Mouse (Mus musculus) lung, postnatal 0 days (tissue): Measurements from ENCODE around the gene Adgrg5. TPM values are rescaled to one million over a fixed set of nuclear protein-coding genes. Genes with fewer than 3 reads are reported as not detected.
A peak's percentile ranks its signal among the peaks of the same experiment; 100 is the strongest.

Source experiments
- ATAC-seq: fragments of 200-750 bp; cut with Nextera tagmentation; 2 replicates; pipeline ENCODE4 v1.8.0; 2017; ENCODE audit warnings: moderate library complexity
- DNase-seq: peaks from one replicate; pipeline ENCODE4 v3.0.0-alpha.2; 2016; ENCODE audit warnings: low spot score
- H3K27ac ChIP-seq: fragments of 300-500 bp; sonication (generic); 2 replicates; pipeline ENCODE4 v1.5.1; 2014; ENCODE audit warnings: antibody characterized with exemption, mild to moderate bottlenecking, low read length, mixed read lengths
- H3K27me3 ChIP-seq: fragments of 300-500 bp; sonication (generic); replicated peaks from 2 replicates; pipeline ENCODE4 v1.6.1; 2014; ENCODE audit warnings: low read length, mixed read lengths; ENCODE audit not compliant: insufficient read depth
- H3K36me3 ChIP-seq: fragments of 300-500 bp; sonication (generic); 2 replicates; pipeline ENCODE4 v1.6.1; 2014; ENCODE audit warnings: low read length, mixed read lengths; ENCODE audit not compliant: insufficient read depth
- H3K4me1 ChIP-seq: fragments of 300-500 bp; sonication (generic); 2 replicates; pipeline ENCODE4 v1.6.1; 2014; ENCODE audit warnings: antibody characterized with exemption, low read depth, low read length, mixed read lengths; ENCODE audit not compliant: insufficient read depth
- H3K4me2 ChIP-seq: fragments of 300-500 bp; sonication (generic); replicated peaks from 2 replicates; pipeline ENCODE4 v1.6.1; 2014; ENCODE audit warnings: low read depth, mild to moderate bottlenecking, low read length, moderate library complexity, mixed read lengths
- H3K4me3 ChIP-seq: fragments of 300-500 bp; sonication (generic); 2 replicates; pipeline ENCODE4 v1.5.1; 2014; ENCODE audit warnings: low read depth, low read length
- H3K9ac ChIP-seq: fragments of 300-500 bp; sonication (generic); replicated peaks from 2 replicates; pipeline ENCODE4 v1.6.1; 2014; ENCODE audit warnings: low read depth, mild to moderate bottlenecking
- H3K9me3 ChIP-seq: fragments of 300-500 bp; sonication (generic); 2 replicates; pipeline ENCODE4 v1.6.1; 2016; ENCODE audit warnings: low read length, mixed read lengths
- CTCF ChIP-seq: IDR thresholded peaks from 2 replicates; pipeline ENCODE4 v1.5.1; 2016; ENCODE audit warnings: antibody characterized with exemption, mild to moderate bottlenecking
- EP300 ChIP-seq: IDR thresholded peaks from 2 replicates; pipeline ENCODE4 v1.6.1; 2016; ENCODE audit warnings: antibody characterized with exemption, mild to moderate bottlenecking, control low read depth
- WGBS: fragments of 180-500 bp; shearing (Covaris S2); extraction: QIAGEN DNeasy Blood & Tissue Kit; methylation state at CpG from one replicate; pipeline ENCODE4 v1.1.7; 2014; 5-methylcytosine and 5-hydroxymethylcytosine counted together
- polyA plus RNA-seq: library from polyadenylated mRNA; unstranded; fragments of >200 nt; fragmentation: Nextera tagmentation; extraction: Ambion mirVana; gene quantifications from 2 replicates; pipeline ENCODE4 v1.2.1, GENCODE M21; 2015

Gene Adgrg5
- 0.19 and 0.31 TPM in 2 replicates for polyA plus RNA-seq

DNA sequence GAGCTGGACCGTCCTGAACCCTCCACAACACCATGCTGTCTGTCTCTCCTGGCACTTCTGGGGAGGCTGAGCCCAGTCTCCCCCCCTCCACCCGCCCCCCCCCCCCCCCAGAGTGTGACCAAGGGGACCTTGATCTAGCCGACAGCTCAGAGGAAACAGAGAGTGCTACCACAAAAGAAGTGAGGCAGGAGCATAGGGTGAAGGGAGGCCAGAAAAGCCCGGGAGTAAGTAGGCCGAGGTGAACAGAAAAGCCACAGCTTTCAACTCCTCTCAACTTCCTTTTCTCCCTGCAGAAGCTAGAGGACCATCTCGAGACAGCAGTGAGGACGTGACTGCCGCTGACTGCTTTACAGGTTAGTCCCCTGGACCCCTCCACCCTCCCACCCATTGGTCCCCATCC lies at the start of gene Adgrg5:
Gene Adgrg5, plus strand, starts transcription at position 290 of the 400 bp plus-strand sequence.
- WGBS, result 46% methylated on average over 6 of the region's 8 CpGs

DNA sequence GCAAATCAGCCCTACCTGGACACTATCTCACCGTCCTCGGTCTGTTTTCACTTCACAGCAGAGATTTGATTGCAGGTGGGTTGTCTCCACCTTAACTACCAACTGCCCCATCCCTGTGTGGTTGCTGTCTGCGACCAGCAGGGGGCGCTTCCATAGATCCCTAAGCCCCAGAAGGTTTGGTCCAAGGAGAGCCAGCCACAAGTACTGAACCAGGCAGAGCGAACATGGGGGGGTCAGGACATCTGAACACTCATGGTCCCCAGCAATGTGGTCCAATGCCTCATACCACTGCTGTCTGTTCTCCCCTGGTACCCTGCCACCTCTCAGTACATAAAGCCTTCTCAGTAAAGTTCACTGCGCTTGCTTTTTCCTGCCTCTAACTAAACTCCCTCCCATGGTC lies 49.1 kb upstream of the Adgrg5 start:
- peak; percentile 83 for DNase-seq

More for the DNA sequence above, at the start of gene Adgrg5:
- ATAC-seq (no peak), DNase-seq (no peak)
- no peak within 1 kb of the TSS for H3K4me2 ChIP-seq
- no peak within 1 kb of the TSS for H3K9ac ChIP-seq
- no peaks in the 10 kb centered on the region for H3K27me3 ChIP-seq
- no peak within 1 kb of the TSS for H3K27ac ChIP-seq
- TF ChIP-seq EP300 (no peak), CTCF (no peak)
- no peaks in the 10 kb centered on the region for H3K36me3 ChIP-seq
- no peak within 1 kb of the TSS for H3K4me3 ChIP-seq
- no peaks in the 10 kb centered on the region for H3K4me1 ChIP-seq
- H3K9me3 ChIP-seq, result no peaks in the 10 kb centered on the region

DNA sequence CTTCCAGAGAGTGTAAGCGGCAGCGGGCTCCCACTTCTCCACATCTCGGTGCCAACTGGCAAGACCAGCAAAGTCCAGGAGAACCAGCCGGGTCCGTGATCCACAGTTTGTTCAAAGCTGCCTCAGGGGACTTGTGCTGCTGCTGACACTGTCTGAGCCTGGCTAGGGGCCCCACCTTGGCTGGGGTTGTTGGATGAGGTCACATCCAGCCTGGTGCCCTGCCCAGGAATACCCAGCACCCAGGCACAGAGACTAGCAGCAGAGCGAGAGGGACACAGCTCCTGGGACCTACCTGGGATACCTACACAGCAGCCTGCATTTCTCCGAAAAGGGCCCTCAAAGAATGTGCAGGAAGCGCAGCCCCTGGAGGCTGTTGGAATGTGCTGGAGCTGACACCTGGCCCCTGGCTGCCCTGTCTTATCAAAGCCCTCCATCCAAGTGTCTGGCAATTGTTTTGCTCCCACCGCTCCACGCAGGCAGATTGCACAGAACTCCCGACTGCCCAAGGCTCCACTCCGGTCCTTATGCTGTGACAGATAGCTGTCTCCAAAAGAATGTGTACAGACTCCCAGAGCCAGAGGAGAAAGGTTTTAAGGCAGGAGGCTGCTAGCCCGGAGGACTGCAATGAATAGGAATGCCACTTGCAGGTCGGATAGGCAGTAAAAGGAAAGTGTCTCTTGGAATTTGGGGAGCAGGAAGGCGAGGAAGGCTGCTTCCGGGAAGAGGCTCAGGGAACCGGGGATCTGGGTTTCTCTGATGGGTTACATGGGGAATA lies 48.2 kb upstream of the Adgrg5 start:
- DNase-seq, result peak; percentile 33
- Histone ChIP-seq H3K9me3 (no peaks in the 10 kb centered on the region), H3K36me3 (no peaks in the 10 kb centered on the region), H3K4me3 (peak overlapping the region; percentile 65), H3K4me1 (peaks cover 31% of the 10 kb centered on the region), H3K27ac (peak overlapping the region; percentile 85), H3K27me3 (no peaks in the 10 kb centered on the region), H3K9ac (peak overlapping the region; percentile 68), H3K4me2 (peak overlapping the region; percentile 85)
- ATAC-seq, result peak; percentile 15; the same call in 1 of the 2 replicates
- WGBS, result 9% methylated on average over 17 of the region's 17 CpGs
- TF ChIP-seq CTCF (no peak), EP300 (no peak)

More for the DNA sequence above, 49.1 kb upstream of the Adgrg5 start:
- H3K36me3 ChIP-seq, result no peaks in the 10 kb centered on the region
- H3K4me2 ChIP-seq, result peak overlapping the region; percentile 85
- H3K4me3 ChIP-seq, result peak overlapping the region; percentile 65; the same call in 1 of the 2 replicates
- 12% methylated on average over 6 of the region's 6 CpGs for WGBS
- TF ChIP-seq CTCF, result peak; percentile 96
- no peak for TF ChIP-seq EP300
- ATAC-seq, result peak; percentile 25; the same call in 1 of the 2 replicates
- no peaks in the 10 kb centered on the region for H3K27me3 ChIP-seq
- no peak overlapping the region for H3K27ac ChIP-seq
- H3K9ac ChIP-seq, result no peak overlapping the region
- H3K4me1 ChIP-seq, result peaks cover 37% of the 10 kb centered on the region
- no peaks in the 10 kb centered on the region for H3K9me3 ChIP-seq

DNA sequence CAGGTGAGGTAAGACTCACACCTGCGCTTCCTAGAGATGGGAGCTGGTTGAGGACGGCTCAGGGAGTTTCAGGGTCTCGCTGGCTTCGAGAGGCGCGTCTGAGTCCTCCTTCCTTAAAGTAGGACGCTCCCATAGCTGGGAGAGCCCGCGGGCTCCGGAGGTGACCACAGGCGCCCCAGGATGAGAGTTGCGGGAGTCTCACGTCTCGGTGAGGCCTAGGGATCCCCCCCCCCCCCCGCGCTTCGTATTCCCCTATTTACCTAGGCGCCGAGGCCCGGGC lies 47.7 kb upstream of the Adgrg5 start:
- no peaks in the 10 kb centered on the region for H3K27me3 ChIP-seq
- H3K36me3 ChIP-seq, result no peaks in the 10 kb centered on the region
- ATAC-seq (peak; percentile 14; the same call in 1 of the 2 replicates), DNase-seq (no peak)
- no peaks in the 10 kb centered on the region for H3K9me3 ChIP-seq
- peak overlapping the region; percentile 68 for H3K9ac ChIP-seq
- TF ChIP-seq CTCF (no peak), EP300 (no peak)
- H3K27ac ChIP-seq, result peak overlapping the region; percentile 85
- peaks cover 26% of the 10 kb centered on the region for H3K4me1 ChIP-seq
- H3K4me3 ChIP-seq, result peak overlapping the region; percentile 65
- H3K4me2 ChIP-seq, result peak overlapping the region; percentile 85
- 2% methylated on average over 13 of the region's 20 CpGs for WGBS

DNA sequence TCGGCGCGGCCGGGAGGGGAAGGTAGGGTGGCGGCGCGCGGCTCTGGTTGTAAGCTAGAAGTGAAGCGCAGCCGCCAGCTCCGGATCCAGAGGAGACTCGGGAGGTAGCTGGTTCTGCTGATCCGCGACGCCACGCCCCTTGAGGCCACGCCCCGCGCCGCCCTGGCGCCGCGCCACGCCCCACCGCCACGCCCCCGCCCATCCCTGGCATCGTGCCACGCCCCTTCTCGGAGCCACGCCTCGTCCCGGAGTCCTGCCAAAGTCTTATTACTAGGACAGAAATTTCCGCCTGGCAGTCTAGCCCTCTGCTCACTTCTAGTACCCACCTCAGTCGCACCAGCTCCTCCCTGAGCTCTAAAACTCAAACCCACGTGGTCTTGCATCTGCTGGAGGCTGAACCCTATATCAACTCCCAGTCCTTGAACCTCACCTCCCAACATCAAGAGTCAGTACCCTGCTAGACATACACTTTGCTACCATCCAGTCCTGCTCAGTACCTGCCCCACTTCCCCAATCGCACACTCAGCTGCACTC lies 47.2 kb upstream of the Adgrg5 start, which contains the start of gene Dok4:
Gene Dok4, minus strand, starts transcription at position 134 of the 534 bp plus-strand sequence.
- H3K36me3 ChIP-seq, result no peaks in the 10 kb centered on the region
- peak within 1 kb of the TSS; percentile 85 for H3K4me2 ChIP-seq
- no peaks in the 10 kb centered on the region for H3K27me3 ChIP-seq
- peak within 1 kb of the TSS; percentile 68 for H3K9ac ChIP-seq
- peak; percentile 95 for DNase-seq
- H3K9me3 ChIP-seq, result no peaks in the 10 kb centered on the region
- peak; percentile 83 for ATAC-seq
- WGBS, result 2% methylated on average over 15 of the region's 37 CpGs
- H3K27ac ChIP-seq, result peak within 1 kb of the TSS; percentile 85
- TF ChIP-seq CTCF, result no peak
- TF ChIP-seq EP300, result no peak
- H3K4me1 ChIP-seq, result peaks cover 21% of the 10 kb centered on the region
- H3K4me3 ChIP-seq, result peak within 1 kb of the TSS; percentile 65

DNA sequence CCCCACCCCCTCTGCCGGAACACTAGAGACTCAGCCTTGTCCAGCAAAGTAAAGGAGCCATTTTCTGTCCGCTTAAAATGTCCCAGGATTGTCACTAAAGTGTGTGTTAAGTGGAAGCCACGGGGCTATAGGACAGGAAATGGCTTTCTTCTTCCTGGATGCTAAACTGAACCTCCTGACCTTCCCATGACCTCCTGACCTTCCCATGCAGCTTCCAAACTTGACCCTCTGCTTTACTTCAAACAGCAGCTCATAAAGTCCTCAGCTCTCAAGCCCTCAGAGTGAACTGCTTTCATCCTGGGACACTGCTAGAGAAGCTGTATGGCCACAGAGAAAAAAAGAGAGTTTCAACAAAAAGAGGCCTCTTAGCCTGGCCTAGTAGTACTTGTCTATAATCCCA lies 46.7 kb upstream of the Adgrg5 start:
- DNase-seq (peak; percentile 16), ATAC-seq (peak; percentile 8)
- peaks cover 16% of the 10 kb centered on the region for H3K4me1 ChIP-seq
- no peaks in the 10 kb centered on the region for H3K36me3 ChIP-seq
- H3K9me3 ChIP-seq, result no peaks in the 10 kb centered on the region
- H3K4me2 ChIP-seq, result no peak overlapping the region; the same call in 1 of the 2 replicates
- no peak for TF ChIP-seq EP300
- no peak for TF ChIP-seq CTCF
- no peak overlapping the region for H3K9ac ChIP-seq
- WGBS, result 33% methylated on average over 3 of the region's 3 CpGs
- peak overlapping the region; percentile 64; the same call in 1 of the 2 replicates for H3K27ac ChIP-seq
- H3K4me3 ChIP-seq, result no peak overlapping the region
- H3K27me3 ChIP-seq, result no peaks in the 10 kb centered on the region
